Mouse (Mus musculus): ENCODE measurements around the gene Chac1. TPM values are rescaled to one million over a fixed set of nuclear protein-coding genes. Genes with fewer than 3 reads are reported as not detected.

Chac1 gene
- 1.7 and 1.8 TPM in 2 replicates for polyA plus RNA-seq (2015; fragmentation: Nextera tagmentation; extraction: Ambion mirVana)

DNA sequence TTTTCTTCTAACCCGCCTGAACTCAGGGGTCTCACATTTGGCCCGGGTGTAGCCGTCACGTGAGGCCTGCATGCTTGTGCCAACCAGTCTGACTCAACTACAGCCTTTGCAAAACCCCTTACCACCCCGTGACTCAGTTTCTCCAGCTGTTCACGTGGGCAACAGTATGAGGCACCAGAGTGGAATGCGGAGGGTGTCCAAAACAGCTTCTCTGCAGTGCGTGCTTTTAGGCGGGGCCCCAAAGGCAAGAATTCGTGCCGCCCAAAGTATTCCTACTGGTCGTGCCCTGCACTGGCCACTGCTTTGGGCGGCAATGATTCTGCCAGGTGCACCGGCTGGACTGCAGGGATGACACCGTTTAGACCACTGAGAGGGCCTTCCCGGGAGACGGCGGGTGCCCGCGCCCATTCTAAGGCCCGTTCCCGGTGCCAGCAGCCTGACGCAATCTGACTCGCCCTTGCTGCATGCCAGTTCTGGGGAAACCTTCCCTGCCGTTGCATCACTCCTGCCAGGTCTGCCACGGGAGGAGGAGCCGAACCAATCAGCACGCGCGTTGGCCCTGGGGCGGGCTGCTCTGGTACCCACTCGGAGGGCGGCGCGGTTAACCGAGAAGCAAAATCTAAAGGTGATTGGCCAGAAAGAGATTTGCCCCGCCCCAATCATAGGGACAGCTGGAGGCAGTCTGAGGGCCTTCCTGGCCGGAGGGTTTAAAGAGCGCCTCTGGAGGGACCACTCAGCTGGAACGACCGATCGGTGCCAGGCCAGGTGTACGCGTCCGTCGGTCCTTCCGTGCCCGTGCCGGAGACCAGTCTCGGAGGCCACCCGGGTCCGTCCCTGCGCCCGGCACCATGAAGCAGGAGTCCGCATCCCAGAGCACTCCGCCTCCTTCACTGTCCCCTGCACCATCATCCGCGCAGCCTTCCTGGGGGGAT lies at the start of gene Chac1:
Gene Chac1 (plus strand): TSS at position 675 of the 932 bp plus-strand sequence.
- H3K27me3 ChIP-seq: peaks cover 38% of the 10 kb centered on the region
- peak within 1 kb of the TSS; percentile 58 for H3K4me3 ChIP-seq
- peak; percentile 86; the same call in 1 of the 2 replicates for ATAC-seq (ENCODE audit: insufficient number of reproducible peaks, insufficient read depth, low FRiP score, low TSS enrichment, low read depth)
- peak within 1 kb of the TSS; percentile 74 for H3K9ac ChIP-seq
- H3K9me3 ChIP-seq: no peaks in the 10 kb centered on the region
- peak within 1 kb of the TSS; percentile 86 for H3K4me2 ChIP-seq
- H3K4me1 ChIP-seq: peaks cover 11% of the 10 kb centered on the region; the same call in 1 of the 2 replicates
- H3K36me3 ChIP-seq: no peaks in the 10 kb centered on the region; the same call in 1 of the 2 replicates
- H3K27ac ChIP-seq: no peak within 1 kb of the TSS
- WGBS: 5% methylated on average over 58 of the region's 58 CpGs

DNA sequence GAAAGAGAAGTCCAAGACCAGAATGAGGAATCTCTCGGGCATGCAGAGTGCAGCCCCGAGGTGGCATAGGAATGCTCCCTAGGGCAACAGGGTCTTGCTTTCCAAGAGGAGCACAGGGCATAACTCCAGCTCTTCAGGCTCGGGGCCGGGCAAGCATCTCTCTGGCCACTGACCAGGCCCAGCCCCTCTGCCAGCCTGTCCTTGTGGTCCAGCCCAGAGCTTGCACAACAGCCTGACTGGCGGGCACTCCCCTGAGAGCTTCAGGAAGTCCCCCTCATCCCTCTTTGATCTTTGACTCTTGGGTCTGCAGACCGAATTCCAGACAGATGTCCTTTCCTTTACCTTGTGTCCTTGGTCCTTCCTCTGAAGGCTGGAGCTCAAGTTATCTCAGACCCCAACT lies 48.2 kb upstream of the Chac1 start:
- peaks cover 26% of the 10 kb centered on the region for H3K36me3 ChIP-seq
- peaks cover 35% of the 10 kb centered on the region for H3K4me1 ChIP-seq
- WGBS: 69% methylated on average over 6 of the region's 6 CpGs
- peak overlapping the region; percentile 5; the same call in 1 of the 2 replicates for H3K27ac ChIP-seq
- ATAC-seq (ENCODE audit: insufficient number of reproducible peaks, insufficient read depth, low FRiP score, low TSS enrichment, low read depth): no peak
- no peak overlapping the region for H3K4me2 ChIP-seq
- no peak overlapping the region for H3K9ac ChIP-seq
- H3K4me3 ChIP-seq: no peak overlapping the region
- H3K9me3 ChIP-seq: no peaks in the 10 kb centered on the region
- H3K27me3 ChIP-seq: no peaks in the 10 kb centered on the region

DNA sequence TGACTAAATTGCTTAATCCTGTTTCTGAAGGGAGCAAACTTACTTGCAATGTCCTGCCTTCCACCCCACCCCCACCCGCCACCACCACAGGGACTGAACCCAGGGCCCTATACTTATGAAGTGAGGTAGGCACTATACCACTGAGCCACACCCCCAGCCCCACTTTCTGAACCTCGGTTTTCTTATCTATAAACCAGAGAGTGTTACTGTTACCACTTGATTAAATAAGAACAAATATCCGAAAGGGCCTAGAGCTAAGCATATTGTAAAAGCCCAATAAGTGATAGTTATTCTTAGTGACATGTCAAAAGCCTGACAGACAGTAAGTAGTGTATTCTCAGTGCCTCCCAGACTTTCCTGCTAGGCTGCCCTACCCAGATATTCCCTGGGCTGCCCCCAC lies 46.6 kb upstream of the Chac1 start:
- H3K27me3 ChIP-seq: no peaks in the 10 kb centered on the region
- no peak overlapping the region for H3K27ac ChIP-seq
- no peak overlapping the region for H3K4me2 ChIP-seq
- H3K4me3 ChIP-seq: no peak overlapping the region
- peaks cover 14% of the 10 kb centered on the region for H3K36me3 ChIP-seq
- 52% methylated on average over 3 of the region's 3 CpGs for WGBS
- ATAC-seq (ENCODE audit: insufficient number of reproducible peaks, insufficient read depth, low FRiP score, low TSS enrichment, low read depth): no peak
- peaks cover 35% of the 10 kb centered on the region for H3K4me1 ChIP-seq
- no peaks in the 10 kb centered on the region for H3K9me3 ChIP-seq
- H3K9ac ChIP-seq: no peak overlapping the region

DNA sequence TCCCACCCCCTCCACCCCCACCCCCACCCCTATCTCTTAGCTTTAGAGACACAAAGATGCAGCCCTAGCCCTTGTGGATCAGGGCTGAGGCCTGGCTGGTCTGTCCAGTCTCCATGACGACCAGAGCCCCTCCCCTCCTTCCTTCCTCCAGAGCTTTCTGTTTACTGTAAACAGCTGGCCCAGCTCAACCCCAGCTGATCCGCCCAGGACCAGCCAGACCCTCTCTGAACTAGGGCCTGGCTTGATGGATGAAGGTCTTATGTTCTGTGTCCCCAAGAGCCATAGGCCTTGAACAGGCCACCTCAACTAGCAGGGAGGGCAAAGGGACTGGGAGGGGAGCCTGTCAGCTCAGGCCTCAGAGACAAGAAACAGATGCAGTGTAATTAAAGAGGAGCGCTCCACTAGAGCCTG lies 46.2 kb upstream of the Chac1 start:
- no peak overlapping the region for H3K27ac ChIP-seq

DNA sequence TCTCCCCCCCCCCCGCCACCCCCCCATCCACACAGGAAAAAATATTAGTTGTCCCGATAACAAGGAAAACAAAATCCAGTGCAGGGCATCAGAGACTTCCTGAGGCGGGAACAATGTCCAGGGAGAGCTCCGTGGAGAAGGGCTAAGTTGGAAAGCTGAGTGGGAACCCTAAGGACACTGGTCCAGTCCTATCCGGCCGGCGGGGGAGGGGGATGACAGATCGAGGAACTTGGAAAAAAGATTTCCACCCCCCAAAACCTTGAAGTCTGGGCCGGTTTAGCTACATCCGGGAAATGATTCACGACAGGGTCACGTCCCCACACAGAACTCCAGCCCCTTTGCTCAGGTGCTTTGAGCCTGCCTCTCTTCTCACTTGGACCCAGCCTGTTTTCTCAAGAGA lies 39.5 kb upstream of the Chac1 start:
- H3K4me3 ChIP-seq: no peak overlapping the region
- no peak overlapping the region for H3K27ac ChIP-seq
- no peak overlapping the region for H3K4me2 ChIP-seq
- H3K9me3 ChIP-seq: no peaks in the 10 kb centered on the region
- peaks cover 20% of the 10 kb centered on the region for H3K27me3 ChIP-seq
- H3K36me3 ChIP-seq: no peaks in the 10 kb centered on the region
- no peak for ATAC-seq (ENCODE audit: insufficient number of reproducible peaks, insufficient read depth, low FRiP score, low TSS enrichment, low read depth)
- H3K9ac ChIP-seq: no peak overlapping the region
- H3K4me1 ChIP-seq: no peaks in the 10 kb centered on the region
- 47% methylated on average over 12 of the region's 12 CpGs for WGBS

More for the DNA sequence above, 46.2 kb upstream of the Chac1 start:
- Histone ChIP-seq H3K27me3 (no peaks in the 10 kb centered on the region), H3K36me3 (peaks cover 10% of the 10 kb centered on the region; the same call in 1 of the 2 replicates), H3K4me3 (no peak overlapping the region), H3K4me2 (no peak overlapping the region), H3K4me1 (peaks cover 34% of the 10 kb centered on the region), H3K9ac (no peak overlapping the region), H3K9me3 (no peaks in the 10 kb centered on the region)
- ATAC-seq (ENCODE audit: insufficient number of reproducible peaks, insufficient read depth, low FRiP score, low TSS enrichment, low read depth): no peak
- WGBS: 19% methylated on average over 3 of the region's 3 CpGs

DNA sequence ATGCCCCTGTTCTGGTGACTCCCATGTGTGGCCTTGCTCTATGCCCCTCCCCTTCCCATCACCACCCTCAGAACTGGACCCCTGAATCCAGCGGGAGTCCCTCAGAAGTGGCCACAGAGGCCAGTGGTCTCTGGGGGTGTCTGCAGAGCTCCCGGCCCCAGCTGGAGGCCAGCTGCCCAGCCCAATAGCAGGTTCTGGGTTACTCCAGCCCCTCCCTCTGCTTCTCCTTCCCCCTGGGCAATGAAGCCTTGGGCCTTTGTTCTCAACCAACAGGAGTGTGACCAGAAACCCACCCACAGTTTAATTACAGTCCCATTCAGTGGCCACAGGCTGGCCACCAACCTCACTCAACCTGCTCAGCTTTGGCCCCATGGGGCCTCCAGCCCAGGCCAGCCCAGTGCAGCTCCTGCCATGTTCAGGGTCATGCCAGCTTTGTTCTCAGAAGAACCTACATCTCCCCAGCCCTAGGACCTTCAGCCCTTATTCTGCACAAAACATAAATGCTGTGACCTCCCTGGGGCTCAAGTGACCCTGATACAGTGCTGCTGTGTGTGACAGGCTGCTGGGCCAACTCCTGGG lies 38.6 kb upstream of the Chac1 start:
- Histone ChIP-seq H3K9me3 (no peaks in the 10 kb centered on the region), H3K27me3 (peaks cover 20% of the 10 kb centered on the region), H3K4me3 (no peak overlapping the region), H3K9ac (no peak overlapping the region), H3K27ac (no peak overlapping the region), H3K4me2 (no peak overlapping the region), H3K4me1 (no peaks in the 10 kb centered on the region), H3K36me3 (no peaks in the 10 kb centered on the region)
- no peak for ATAC-seq (ENCODE audit: insufficient number of reproducible peaks, insufficient read depth, low FRiP score, low TSS enrichment, low read depth)
- 60% methylated on average over 2 of the region's 2 CpGs for WGBS

DNA sequence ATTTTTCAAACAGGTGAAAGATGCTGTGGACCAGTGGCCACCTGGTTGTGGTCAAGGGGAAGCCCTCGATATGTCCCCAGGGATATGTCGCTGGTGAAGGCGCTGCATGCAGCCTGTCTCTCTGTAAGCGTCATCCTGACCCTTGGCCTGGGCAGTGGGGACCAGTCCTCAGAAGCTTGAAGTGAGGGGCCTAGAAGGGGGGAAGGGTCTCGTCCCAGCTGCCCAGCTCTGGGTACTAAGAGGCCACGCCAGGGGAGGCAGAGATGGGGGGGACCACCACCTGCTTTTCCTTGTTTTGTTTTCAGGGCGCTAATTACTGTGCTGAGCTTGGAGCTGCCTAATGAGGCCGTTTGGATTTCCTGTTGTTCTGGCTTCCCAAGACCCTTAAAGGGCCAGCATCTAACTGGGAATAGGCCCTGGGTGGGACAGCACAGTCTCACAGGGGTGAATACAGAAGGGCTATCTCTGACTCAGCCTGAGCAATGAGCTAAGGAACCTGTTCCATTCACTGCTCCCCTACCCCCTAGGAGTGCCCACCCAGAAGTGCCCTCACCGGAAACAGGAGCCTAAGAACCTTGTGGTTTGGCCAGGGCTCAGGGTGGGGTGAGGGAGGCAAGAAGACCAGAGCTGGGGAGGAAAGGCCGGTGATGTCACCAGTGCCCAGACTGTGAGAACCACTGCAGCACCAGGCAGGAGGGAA lies 37.1 kb upstream of the Chac1 start:
- WGBS: 20% methylated on average over 10 of the region's 10 CpGs
- no peaks in the 10 kb centered on the region for H3K9me3 ChIP-seq
- H3K27ac ChIP-seq: no peak overlapping the region
- no peak for ATAC-seq (ENCODE audit: insufficient number of reproducible peaks, insufficient read depth, low FRiP score, low TSS enrichment, low read depth)
- no peak overlapping the region for H3K4me2 ChIP-seq
- H3K27me3 ChIP-seq: peaks cover 25% of the 10 kb centered on the region
- no peaks in the 10 kb centered on the region for H3K4me1 ChIP-seq
- H3K4me3 ChIP-seq: no peak overlapping the region
- H3K36me3 ChIP-seq: no peaks in the 10 kb centered on the region
- H3K9ac ChIP-seq: no peak overlapping the region

DNA sequence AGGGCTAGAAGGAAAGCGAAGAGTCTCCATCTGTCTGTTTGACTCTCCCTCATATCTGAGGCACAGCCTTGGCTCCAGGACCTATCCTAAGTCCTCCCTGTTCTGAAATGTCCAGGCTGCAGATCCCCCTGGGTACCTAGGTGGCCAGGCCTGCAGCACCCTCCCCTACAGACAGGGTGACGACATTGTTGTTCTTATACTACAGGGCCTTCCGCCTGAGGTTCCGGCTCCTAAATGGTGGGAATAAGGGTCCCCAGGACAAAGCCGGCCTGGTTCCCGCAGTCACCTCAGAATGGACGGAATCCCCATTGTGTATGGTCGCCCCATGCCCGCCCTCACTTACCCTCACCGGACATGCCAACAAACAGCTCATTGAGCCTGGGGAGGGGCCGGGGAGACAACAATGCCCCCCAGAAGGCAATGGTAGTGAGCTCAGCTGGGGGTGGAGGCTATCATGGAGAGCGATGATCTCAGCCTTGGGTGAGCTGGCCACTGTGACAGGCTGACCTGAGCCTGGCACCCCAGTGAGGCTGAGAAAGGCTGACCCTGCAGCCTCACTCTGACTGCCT lies 36.2 kb upstream of the Chac1 start:
- ATAC-seq (ENCODE audit: insufficient number of reproducible peaks, insufficient read depth, low FRiP score, low TSS enrichment, low read depth): no peak
- Histone ChIP-seq H3K9me3 (no peaks in the 10 kb centered on the region), H3K4me2 (no peak overlapping the region), H3K9ac (no peak overlapping the region), H3K4me1 (no peaks in the 10 kb centered on the region), H3K27ac (no peak overlapping the region), H3K36me3 (no peaks in the 10 kb centered on the region), H3K4me3 (no peak overlapping the region), H3K27me3 (peaks cover 30% of the 10 kb centered on the region)
- WGBS: 68% methylated on average over 12 of the region's 12 CpGs

DNA sequence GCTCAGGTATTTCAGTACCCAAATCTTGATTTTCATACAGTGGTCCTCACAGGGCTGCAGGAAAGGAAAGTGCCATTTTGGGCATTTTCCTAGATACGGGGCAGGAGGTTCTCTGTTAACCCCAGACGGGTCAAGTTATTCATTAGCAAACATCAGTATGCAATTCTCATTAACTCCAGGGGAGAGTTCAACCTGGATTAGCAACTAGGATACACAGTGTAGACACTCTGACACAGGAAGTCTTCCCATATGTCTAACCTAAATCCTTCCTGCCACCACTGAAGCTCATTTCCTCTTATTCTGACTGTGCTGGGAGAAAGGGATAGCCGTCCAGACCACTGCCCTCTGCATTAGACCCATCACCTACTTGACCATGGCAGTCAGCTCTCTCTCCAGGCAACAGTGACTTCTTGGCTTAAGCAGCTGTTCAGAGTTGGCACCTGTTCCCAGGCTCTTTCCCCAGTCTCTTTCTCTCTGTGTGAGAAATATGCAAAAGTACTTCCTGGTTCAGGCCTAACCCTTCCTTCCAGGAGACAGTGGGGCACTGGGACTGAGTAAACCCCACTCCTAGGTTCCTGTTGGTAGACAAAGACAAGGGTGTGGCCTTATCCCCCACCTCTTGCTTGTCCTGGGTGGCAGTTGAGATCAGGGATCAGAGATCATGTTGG lies 32.9 kb upstream of the Chac1 start:
- ATAC-seq (ENCODE audit: insufficient number of reproducible peaks, insufficient read depth, low FRiP score, low TSS enrichment, low read depth): no peak
- H3K9me3 ChIP-seq: no peaks in the 10 kb centered on the region
- H3K4me3 ChIP-seq: no peak overlapping the region
- H3K4me2 ChIP-seq: no peak overlapping the region
- no peak overlapping the region for H3K9ac ChIP-seq
- WGBS: 63% methylated on average over 3 of the region's 3 CpGs
- H3K4me1 ChIP-seq: peaks cover 21% of the 10 kb centered on the region
- no peaks in the 10 kb centered on the region for H3K36me3 ChIP-seq
- peaks cover 62% of the 10 kb centered on the region for H3K27me3 ChIP-seq
- H3K27ac ChIP-seq: no peak overlapping the region

DNA sequence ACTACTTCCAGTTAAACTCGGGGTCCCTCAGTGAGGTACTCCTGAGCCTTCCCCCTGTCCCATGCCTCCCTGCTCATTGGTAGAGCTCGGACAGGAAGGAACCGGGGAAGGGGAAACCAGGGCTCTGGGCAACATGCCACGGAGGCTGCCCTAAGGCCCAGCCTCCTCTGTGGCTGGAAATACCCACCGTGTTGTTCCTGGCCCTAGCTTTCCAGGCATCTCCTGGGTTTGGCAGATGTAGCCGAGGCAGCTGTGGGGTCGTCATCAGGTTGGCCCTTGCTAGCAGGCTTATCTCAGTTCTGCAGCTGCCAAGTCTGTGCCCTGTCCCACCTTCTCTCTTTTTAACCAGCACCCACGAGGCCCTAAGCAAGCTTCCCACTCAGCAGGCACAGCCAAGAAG lies 30.5 kb upstream of the Chac1 start:
- H3K4me1 ChIP-seq: peaks cover 41% of the 10 kb centered on the region
- ATAC-seq (ENCODE audit: insufficient number of reproducible peaks, insufficient read depth, low FRiP score, low TSS enrichment, low read depth): no peak
- H3K27ac ChIP-seq: no peak overlapping the region
- H3K27me3 ChIP-seq: peaks cover 66% of the 10 kb centered on the region
- no peak overlapping the region for H3K4me3 ChIP-seq
- H3K9me3 ChIP-seq: no peaks in the 10 kb centered on the region
- H3K9ac ChIP-seq: no peak overlapping the region
- no peak overlapping the region for H3K4me2 ChIP-seq
- H3K36me3 ChIP-seq: no peaks in the 10 kb centered on the region
- WGBS: 63% methylated on average over 8 of the region's 8 CpGs

All from embryonic facial prominence, embryonic 13.5 days (tissue).